17 mouse cellular contexts compared by ENCODE assay signal in the genomic region with DNA sequence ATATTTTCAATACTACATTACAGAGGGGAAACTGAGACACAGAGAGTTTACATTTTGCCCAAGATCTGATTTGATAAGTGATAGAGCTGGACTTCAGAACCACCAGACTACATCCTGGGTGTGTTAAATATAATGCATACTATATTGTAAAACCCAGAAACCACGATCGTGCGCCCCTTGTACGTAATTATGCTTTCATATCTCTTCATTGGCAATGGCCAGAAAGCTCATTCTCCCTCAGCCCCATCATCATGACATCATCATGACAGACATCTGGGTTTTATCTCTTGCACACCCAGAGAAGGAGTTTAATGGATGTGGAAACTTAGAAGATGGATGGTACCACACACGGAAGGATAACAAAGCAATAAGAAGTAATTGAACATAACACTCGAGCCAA.
"Had no signal": no experiment of that assay in that cellular context is flagged by ENCODE, and none has a peak within 500 bp of the region (broad histone marks: within the 10 kb centered on the region; RNA-seq: fewer than 3 reads in every experiment).

No protein-coding gene starts in this region.

- ATAC-seq: intestine, postnatal 0 days; liver, embryonic 12.5 days had no signal

- H3K9me3 ChIP-seq: limb, embryonic 13.5 days; liver, embryonic 12.5 days; liver, embryonic 15.5 days; stomach, embryonic 15.5 days had no signal

- H3K4me2 ChIP-seq: limb, embryonic 13.5 days; liver, embryonic 12.5 days; liver, embryonic 15.5 days; stomach, embryonic 15.5 days had no signal

- H3K36me3 ChIP-seq: limb, embryonic 13.5 days; liver, embryonic 12.5 days; liver, embryonic 15.5 days; stomach, embryonic 15.5 days had no signal

- H3K27me3 ChIP-seq: liver, embryonic 15.5 days; stomach, embryonic 15.5 days had no signal

- H3K4me1 ChIP-seq: liver, embryonic 12.5 days; liver, embryonic 15.5 days had no signal

- DNase-seq: kidney, adult 2 months; kidney, postnatal 14 days; layer of hippocampus, postnatal 36 days; liver; lung, adult 18-20 months; midbrain, embryonic 14.5 days; retina, postnatal 1 day; right cerebral cortex, postnatal 25 days; spleen, adult 18-20 months; thymus, postnatal 25 days had no signal

- H3K9ac ChIP-seq: limb, embryonic 13.5 days; liver, embryonic 12.5 days; liver, embryonic 15.5 days; stomach, embryonic 15.5 days had no signal

- H3K27ac ChIP-seq: left cerebral cortex, adult 2 months; limb, embryonic 13.5 days; liver, embryonic 12.5 days; liver, embryonic 15.5 days; macrophage; stomach, embryonic 15.5 days had no signal

- H3K4me3 ChIP-seq: left cerebral cortex, adult 2 months; limb, embryonic 13.5 days; liver, embryonic 12.5 days; liver, embryonic 15.5 days; stomach, embryonic 15.5 days had no signal
